Mouse (Mus musculus): Measurements from ENCODE around the gene Rbm15.

- no peak for TF ChIP-seq EP300 (IDR thresholded peaks at IDR 0.05)
- TF ChIP-seq CTCF (IDR thresholded peaks at IDR 0.05), result no peak
These were observed 1.7 kb downstream of the Rbm15 start for GRCm38 (mm10) chr3:107331746-107332126.

Measured in lung, postnatal 0 days (tissue).